Mouse (Mus musculus): ENCODE measurements around the gene Rad51.

The Rad51 gene

GRCm38 (mm10) chr2:119112438-119113112 is at the start of gene Rad51:
Gene Rad51, plus strand, starts transcription at chr2:119112793.
- peak; percentile 85 for DNase-seq

- no peak for DNase-seq
These were observed 40.2 kb upstream of the Rad51 start for GRCm38 (mm10) chr2:119072397-119072796.

- no peak for DNase-seq
These were observed 26.4 kb upstream of the Rad51 start for GRCm38 (mm10) chr2:119086156-119086555.

GRCm38 (mm10) chr2:119101552-119101951 is 11.0 kb upstream of the Rad51 start:
- no peak for DNase-seq

GRCm38 (mm10) chr2:119106583-119106982 is 6.0 kb upstream of the Rad51 start:
- DNase-seq = no peak

- no peak for DNase-seq
These were observed 4.0 kb upstream of the Rad51 start for GRCm38 (mm10) chr2:119108554-119108953.

- no peak for DNase-seq
These were observed 1.5 kb upstream of the Rad51 start for GRCm38 (mm10) chr2:119111060-119111459.

GRCm38 (mm10) chr2:119113121-119113925 is 730 bp downstream of the Rad51 start:
- DNase-seq = no peak

- DNase-seq = no peak
These were observed 23.8 kb downstream of the Rad51 start for GRCm38 (mm10) chr2:119136346-119136898.

- DNase-seq = no peak
These were observed 32.6 kb downstream of the Rad51 start for GRCm38 (mm10) chr2:119145199-119145598.

GRCm38 (mm10) chr2:119146435-119146834 is 33.8 kb downstream of the Rad51 start:
- no peak for DNase-seq

GRCm38 (mm10) chr2:119147160-119147678 is 34.6 kb downstream of the Rad51 start:
- DNase-seq = no peak

GRCm38 (mm10) chr2:119147775-119148174 is 35.2 kb downstream of the Rad51 start:
- no peak for DNase-seq

- no peak for DNase-seq
These were observed 39.7 kb downstream of the Rad51 start for GRCm38 (mm10) chr2:119152255-119152654.

- DNase-seq = no peak
These were observed 42.1 kb downstream of the Rad51 start for GRCm38 (mm10) chr2:119154683-119155082.

GRCm38 (mm10) chr2:119155388-119155787 is 42.8 kb downstream of the Rad51 start:
- no peak for DNase-seq

- no peak for DNase-seq
These were observed 43.6 kb downstream of the Rad51 start for GRCm38 (mm10) chr2:119156081-119156680.

GRCm38 (mm10) chr2:119156681-119157572 is 44.3 kb downstream of the Rad51 start, which contains the start of gene Rmdn3:
Gene Rmdn3, minus strand, starts transcription at chr2:119157034.
- DNase-seq = peak; percentile 95

GRCm38 (mm10) chr2:119157836-119158235 is 45.2 kb downstream of the Rad51 start:
- DNase-seq = no peak

- DNase-seq = no peak
These were observed 48.7 kb downstream of the Rad51 start for GRCm38 (mm10) chr2:119161247-119161646.

GRCm38 (mm10) chr2:119163135-119163534 is 50.5 kb downstream of the Rad51 start:
- no peak for DNase-seq

- DNase-seq = no peak
These were observed 51.4 kb downstream of the Rad51 start for GRCm38 (mm10) chr2:119163999-119164398.

All from cerebellum, adult 8-10 months (tissue).